8 mouse cellular contexts compared by ENCODE assay signal in genomic region chr12:24592956-24593672, GRCm38 (mm10). TPM values are rescaled to one million over a fixed set of nuclear protein-coding genes. Genes with fewer than 3 reads are reported as not detected.
DNase-seq lines count a peak whose midpoint lies in the region; ATAC-seq lines count a peak whose summit lies in the region.

No protein-coding gene starts in this region.

- ATAC-seq in embryonic facial prominence, embryonic 14.5 days (ENCODE audit: low read depth), result peak; percentile 74
- peak; percentile 36; the same call in 1 of the 2 replicates for ATAC-seq in heart, embryonic 12.5 days (ENCODE audit: insufficient number of reproducible peaks, low FRiP score)
- ATAC-seq in kidney, embryonic 14.5 days (ENCODE audit: low FRiP score, low TSS enrichment), result peak; percentile 85
- ATAC-seq in liver, embryonic 16.5 days (ENCODE audit: low read depth), result peak; percentile 76
- ATAC-seq in erythroid progenitor cell, adult 5-6 weeks (replicated peaks; ENCODE audit: low FRiP score, poor library complexity, severe bottlenecking), result no peak

- peak overlapping the region; percentile 45 for H3K27ac ChIP-seq in embryonic facial prominence, embryonic 14.5 days (replicated peaks; ENCODE audit: low read depth, low read length)
- no peak overlapping the region for H3K27ac ChIP-seq in heart, embryonic 12.5 days (ENCODE audit: poor library complexity, severe bottlenecking)
- H3K27ac ChIP-seq in kidney, embryonic 14.5 days (ENCODE audit: low read depth, low read length), result peak overlapping the region; percentile 31; the same call in 1 of the 2 replicates
- no peak overlapping the region for H3K27ac ChIP-seq in liver, embryonic 16.5 days (ENCODE audit: low read length)

- H3K27me3 ChIP-seq in embryonic facial prominence, embryonic 14.5 days (replicated peaks; ENCODE audit: control insufficient read depth, insufficient read depth, low read length), result no peaks in the 10 kb centered on the region
- H3K27me3 ChIP-seq in heart, embryonic 12.5 days (replicated peaks), result no peaks in the 10 kb centered on the region
- H3K27me3 ChIP-seq in kidney, embryonic 14.5 days (ENCODE audit: control insufficient read depth, insufficient read depth, low read length), result no peaks in the 10 kb centered on the region
- H3K27me3 ChIP-seq in liver, embryonic 16.5 days (ENCODE audit: control insufficient read depth, insufficient read depth, low read depth, low read length), result no peaks in the 10 kb centered on the region
- no peaks in the 10 kb centered on the region for H3K27me3 ChIP-seq in splenic B cell, adult 2 months (ENCODE audit: control insufficient read depth, insufficient read depth, low read length, poor library complexity, severe bottlenecking)

- peak; percentile 83 for DNase-seq in T-cell, adult 2 months (ENCODE audit: low spot score)
- peak; percentile 86 for DNase-seq in embryonic facial prominence, embryonic 14.5 days (ENCODE audit: low spot score)
- peak; percentile 56 to 67 for DNase-seq in natural killer cell, adult 2 months (ENCODE audit: low spot score in 2 of 2)
- DNase-seq in splenic B cell, adult 2 months (ENCODE audit: low read depth, low spot score), result peak; percentile 72

- H3K4me2 ChIP-seq in embryonic facial prominence, embryonic 14.5 days (ENCODE audit: low read depth, low read length), result peak overlapping the region; percentile 54
- peak overlapping the region; percentile 63 for H3K4me2 ChIP-seq in heart, embryonic 12.5 days
- H3K4me2 ChIP-seq in kidney, embryonic 14.5 days (replicated peaks; ENCODE audit: low read depth, low read length), result peak overlapping the region; percentile 52
- peak overlapping the region; percentile 76 for H3K4me2 ChIP-seq in liver, embryonic 16.5 days (ENCODE audit: low read depth, low read length)

- peak overlapping the region; percentile 23 for H3K4me3 ChIP-seq in embryonic facial prominence, embryonic 14.5 days (ENCODE audit: low read depth, low read length)
- peak overlapping the region; percentile 30 for H3K4me3 ChIP-seq in heart, embryonic 12.5 days
- peak overlapping the region; percentile 29 for H3K4me3 ChIP-seq in kidney, embryonic 14.5 days (ENCODE audit: low read length)
- H3K4me3 ChIP-seq in liver, embryonic 16.5 days (ENCODE audit: low read depth, low read length), result peak overlapping the region; percentile 47

- 14% methylated on average over 22 of the region's 22 CpGs for WGBS in embryonic facial prominence, embryonic 14.5 days
- 16% methylated on average over 22 of the region's 22 CpGs for WGBS in heart, embryonic 12.5 days
- WGBS in kidney, embryonic 14.5 days, result 3% methylated on average over 22 of the region's 22 CpGs
- 4% methylated on average over 22 of the region's 22 CpGs for WGBS in liver, embryonic 16.5 days (ENCODE audit: insufficient replicate concordance)

- H3K9ac ChIP-seq in embryonic facial prominence, embryonic 14.5 days (ENCODE audit: low read depth, low read length), result 0 out of 2 replicates have a peak overlapping the region, but pooled peaks have one; percentile 9
- H3K9ac ChIP-seq in heart, embryonic 12.5 days, result 0 out of 2 replicates have a peak overlapping the region, but pooled peaks have one; percentile 29
- H3K9ac ChIP-seq in kidney, embryonic 14.5 days (ENCODE audit: low read depth, low read length), result no peak overlapping the region
- no peak overlapping the region; the same call in 1 of the 2 replicates for H3K9ac ChIP-seq in liver, embryonic 16.5 days (ENCODE audit: low read depth, low read length)

- no peaks in the 10 kb centered on the region for H3K36me3 ChIP-seq in embryonic facial prominence, embryonic 14.5 days (ENCODE audit: control insufficient read depth, insufficient read depth, low read length)
- H3K36me3 ChIP-seq in heart, embryonic 12.5 days, result peaks cover 13% of the 10 kb centered on the region; the same call in 1 of the 2 replicates
- H3K36me3 ChIP-seq in kidney, embryonic 14.5 days (ENCODE audit: control insufficient read depth, insufficient read depth, low read length), result no peaks in the 10 kb centered on the region
- H3K36me3 ChIP-seq in liver, embryonic 16.5 days (ENCODE audit: control insufficient read depth, insufficient read depth), result no peaks in the 10 kb centered on the region
- H3K36me3 ChIP-seq in splenic B cell, adult 2 months (ENCODE audit: control insufficient read depth, insufficient read depth, low read length, poor library complexity, severe bottlenecking), result no peaks in the 10 kb centered on the region

- H3K9me3 ChIP-seq in embryonic facial prominence, embryonic 14.5 days (ENCODE audit: control insufficient read depth, low read length), result no peaks in the 10 kb centered on the region
- no peaks in the 10 kb centered on the region for H3K9me3 ChIP-seq in heart, embryonic 12.5 days (replicated peaks)
- no peaks in the 10 kb centered on the region for H3K9me3 ChIP-seq in kidney, embryonic 14.5 days (ENCODE audit: control insufficient read depth, low read length)
- no peaks in the 10 kb centered on the region for H3K9me3 ChIP-seq in liver, embryonic 16.5 days (replicated peaks; ENCODE audit: control insufficient read depth, low read length)

- peaks cover 10% of the 10 kb centered on the region for H3K4me1 ChIP-seq in embryonic facial prominence, embryonic 14.5 days (ENCODE audit: control insufficient read depth, insufficient read depth, low read length)
- peaks cover 18% of the 10 kb centered on the region for H3K4me1 ChIP-seq in heart, embryonic 12.5 days (replicated peaks)
- H3K4me1 ChIP-seq in kidney, embryonic 14.5 days (ENCODE audit: control insufficient read depth, insufficient read depth, low read length), result peaks cover 4% of the 10 kb centered on the region
- peaks cover 10% of the 10 kb centered on the region for H3K4me1 ChIP-seq in liver, embryonic 16.5 days (ENCODE audit: control insufficient read depth, low read depth, low read length)

RNA-seq across cellular contexts. Expression of gene Grhl1, which starts 21.0 kb away (rescaled TPM):
- polyA plus RNA-seq in embryonic facial prominence, embryonic 14.5 days (2014; fragmentation: Nextera tagmentation; extraction: Ambion mirVana), result 11.5 and 12.0 TPM in 2 replicates
- polyA plus RNA-seq in heart, embryonic 12.5 days (2016; fragmentation: Nextera tagmentation; extraction: Ambion mirVana), result 3.9 and 4.5 TPM in 2 replicates
- 1.4 and 3.5 TPM in 2 replicates for polyA plus RNA-seq in kidney, embryonic 14.5 days (2014; fragmentation: Nextera tagmentation; extraction: Ambion mirVana)
- 0.42 and 0.46 TPM in 2 replicates for polyA plus RNA-seq in liver, embryonic 16.5 days (2015; fragmentation: Nextera tagmentation; extraction: Ambion mirVana)
- not detected in 2 replicates for total RNA-seq in erythroid progenitor cell, adult 5-6 weeks (2015; ENCODE audit: low replicate concordance)
- total RNA-seq in erythroid progenitor cell, adult 5-6 weeks (2017; ENCODE audit: low replicate concordance), result not detected in 2 replicates

RNA-seq across cellular contexts. Expression of gene Klf11, which starts 58.0 kb away (rescaled TPM):
- polyA plus RNA-seq in embryonic facial prominence, embryonic 14.5 days (2014; fragmentation: Nextera tagmentation; extraction: Ambion mirVana), result 12.1 and 16.3 TPM in 2 replicates
- polyA plus RNA-seq in heart, embryonic 12.5 days (2016; fragmentation: Nextera tagmentation; extraction: Ambion mirVana), result 20.6 and 21.6 TPM in 2 replicates
- polyA plus RNA-seq in kidney, embryonic 14.5 days (2014; fragmentation: Nextera tagmentation; extraction: Ambion mirVana), result 6.2 and 11.9 TPM in 2 replicates
- polyA plus RNA-seq in liver, embryonic 16.5 days (2015; fragmentation: Nextera tagmentation; extraction: Ambion mirVana), result 9.3 and 9.7 TPM in 2 replicates
- total RNA-seq in erythroid progenitor cell, adult 5-6 weeks (2015; ENCODE audit: low replicate concordance), result 30.6 and 40.0 TPM in 2 replicates
- total RNA-seq in erythroid progenitor cell, adult 5-6 weeks (2017; ENCODE audit: low replicate concordance), result 46.6 and 52.6 TPM in 2 replicates

Comparison
In these comparisons a context has a peak if more than half of its experiments do, and no peak if none do; other contexts are left out.
1. H3K27ac ChIP-seq: peak in embryonic facial prominence, embryonic 14.5 days (single experiment) and kidney, embryonic 14.5 days (single experiment); none in heart, embryonic 12.5 days (single experiment) and liver, embryonic 16.5 days (single experiment).
2. H3K9ac ChIP-seq: peak in embryonic facial prominence, embryonic 14.5 days (single experiment) and heart, embryonic 12.5 days (single experiment); none in kidney, embryonic 14.5 days (single experiment) and liver, embryonic 16.5 days (single experiment).
3. Peak in every context shown above with its lines, with median percentiles within 50 percentile points of each other: DNase-seq, H3K4me2 ChIP-seq and H3K4me3 ChIP-seq.